ENCODE assay signal across 8 mouse cellular contexts in the genomic region with DNA sequence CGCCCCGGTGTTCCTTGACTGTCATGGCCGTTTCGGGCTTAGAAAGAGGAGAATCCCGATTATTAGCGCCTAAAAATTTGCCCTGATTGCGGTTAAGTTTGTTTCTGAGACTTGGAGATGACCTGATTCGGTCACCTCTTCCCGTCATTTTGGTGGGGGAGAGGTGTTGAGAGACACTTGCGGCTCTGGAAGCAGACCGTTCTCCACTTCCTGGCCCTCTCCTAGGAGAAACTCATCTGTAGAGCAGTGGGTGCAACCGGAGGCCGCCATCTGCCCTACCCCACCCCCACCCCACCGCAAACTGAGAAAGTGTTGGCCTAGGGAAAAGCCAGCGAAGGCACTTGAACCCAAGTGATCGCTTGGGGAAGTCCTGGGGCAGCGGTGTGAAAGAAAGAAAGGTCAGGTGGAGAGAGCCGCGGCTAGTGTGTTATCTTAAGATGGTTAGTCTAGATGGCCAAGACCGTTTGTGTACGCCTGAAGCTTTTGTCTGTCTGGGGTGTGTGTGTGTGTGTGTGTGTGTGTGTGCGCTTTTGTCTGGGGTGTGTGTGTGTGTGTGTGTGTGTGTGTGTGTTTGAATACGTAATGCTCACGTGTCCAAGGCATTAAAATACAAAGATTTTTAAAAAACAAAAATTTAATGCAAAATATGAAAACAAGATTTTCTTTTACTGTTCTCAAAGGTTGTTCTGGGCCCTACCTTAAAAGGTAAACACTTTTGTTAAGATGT. TPM values are rescaled to one million over a fixed set of nuclear protein-coding genes. Genes with fewer than 3 reads are reported as not detected.
DNase-seq lines count a peak whose midpoint lies in the region; ATAC-seq and TF ChIP-seq lines count a peak whose summit lies in the region.

No protein-coding gene starts in this region.

- TF ChIP-seq POLR2A in kidney, adult 2 months (IDR thresholded peaks at IDR 0.05; ENCODE audit: low read depth, low read length) = peak; percentile 4
- TF ChIP-seq POLR2A in olfactory bulb, adult 2 months (IDR thresholded peaks at IDR 0.05; ENCODE audit: insufficient read depth, low read depth, low read length) = no peak

- peak overlapping the region; percentile 89 for H3K4me2 ChIP-seq in hindbrain, embryonic 15.5 days
- peak overlapping the region; percentile 82 for H3K4me2 ChIP-seq in lung, embryonic 15.5 days

- peak overlapping the region; percentile 99 for H3K27ac ChIP-seq in kidney, adult 2 months (ENCODE audit: insufficient read depth, low read depth, low read length)
- H3K27ac ChIP-seq in ES-E14 (ENCODE audit: insufficient read depth, low read depth, low read length, poor library complexity, severe bottlenecking) = peak overlapping the region; percentile 94
- peak overlapping the region; percentile 97 for H3K27ac ChIP-seq in hindbrain, embryonic 15.5 days (replicated peaks)
- H3K27ac ChIP-seq in lung, embryonic 15.5 days = peak overlapping the region; percentile 99
- H3K27ac ChIP-seq in olfactory bulb, adult 2 months (ENCODE audit: insufficient read depth, low read depth, low read length) = peak overlapping the region; percentile 83

- peak overlapping the region; percentile 91 for H3K9ac ChIP-seq in ES-E14 (ENCODE audit: insufficient read depth, low read depth, low read length, poor library complexity, severe bottlenecking)
- peak overlapping the region; percentile 100 for H3K9ac ChIP-seq in hindbrain, embryonic 15.5 days
- peak overlapping the region; percentile 96 for H3K9ac ChIP-seq in lung, embryonic 15.5 days

- no peaks in the 10 kb centered on the region for H3K27me3 ChIP-seq in kidney, adult 2 months (replicated peaks; ENCODE audit: control insufficient read depth, insufficient read depth, low read length)
- H3K27me3 ChIP-seq in hindbrain, embryonic 15.5 days = no peaks in the 10 kb centered on the region
- no peaks in the 10 kb centered on the region for H3K27me3 ChIP-seq in lung, embryonic 15.5 days

- H3K9me3 ChIP-seq in ES-E14 (ENCODE audit: control insufficient read depth, insufficient read depth, low read depth, low read length) = no peaks in the 10 kb centered on the region
- H3K9me3 ChIP-seq in hindbrain, embryonic 15.5 days = no peaks in the 10 kb centered on the region
- no peaks in the 10 kb centered on the region for H3K9me3 ChIP-seq in lung, embryonic 15.5 days

- H3K4me1 ChIP-seq in kidney, adult 2 months (ENCODE audit: control insufficient read depth, insufficient read depth, low read length) = peaks cover 11% of the 10 kb centered on the region; the same call in 1 of the 2 replicates
- H3K4me1 ChIP-seq in ES-E14 (ENCODE audit: control insufficient read depth in 2 of 2, insufficient read depth in 2 of 2, low read length in 2 of 2, poor library complexity in 1 of 2) = peaks cover 0 to 3% of the 10 kb centered on the region in 2 experiments; a peak in 2 of 4 replicates
- H3K4me1 ChIP-seq in hindbrain, embryonic 15.5 days (replicated peaks) = peaks cover 22% of the 10 kb centered on the region
- H3K4me1 ChIP-seq in lung, embryonic 15.5 days = peaks cover 13% of the 10 kb centered on the region
- H3K4me1 ChIP-seq in olfactory bulb, adult 2 months (ENCODE audit: control insufficient read depth, insufficient read depth, low read length) = peaks cover 3% of the 10 kb centered on the region; the same call in 1 of the 2 replicates

- in situ Hi-C loops in ES-E14 (cut with MboI; ENCODE audit: low sequenced_read_pairs in 2 of 2, unreplicated experiment in 2 of 2) = no loop called here

- peak; percentile 76 for ATAC-seq in hindbrain, embryonic 15.5 days (ENCODE audit: low FRiP score, low read depth)
- peak; percentile 60; the same call in 1 of the 2 replicates for ATAC-seq in lung, embryonic 15.5 days (ENCODE audit: borderline replicate concordance, extremely low read depth, low FRiP score, low TSS enrichment)

- WGBS in kidney, adult 2 months = 0% methylated on average over 24 of the region's 24 CpGs
- 0% methylated on average over 24 of the region's 24 CpGs for WGBS in hindbrain, embryonic 15.5 days
- under 1% methylated on average over 24 of the region's 24 CpGs for WGBS in lung, embryonic 15.5 days
- WGBS in olfactory bulb, adult 2 months = under 1% methylated on average over 24 of the region's 24 CpGs

- no peaks in the 10 kb centered on the region for H3K36me3 ChIP-seq in kidney, adult 2 months (ENCODE audit: control insufficient read depth, insufficient read depth, low read length)
- no peaks in the 10 kb centered on the region for H3K36me3 ChIP-seq in ES-E14 (ENCODE audit: control insufficient read depth, insufficient read depth, low read length, poor library complexity, severe bottlenecking)
- 0 out of 2 replicates have a peak, but pooled peaks cover 2% of the 10 kb centered on the region for H3K36me3 ChIP-seq in hindbrain, embryonic 15.5 days
- H3K36me3 ChIP-seq in lung, embryonic 15.5 days = 0 out of 2 replicates have a peak, but pooled peaks cover 2% of the 10 kb centered on the region

- DNase-seq in kidney, adult 2 months = no peak
- no peak for DNase-seq in kidney, adult 18-20 months
- peak; percentile 51 for DNase-seq in ES-E14 (ENCODE audit: low read depth, low spot score)
- DNase-seq in embryo, embryonic 11.5 days (ENCODE audit: low read depth, low spot score) = peak; percentile 47
- no peak for DNase-seq in layer of hippocampus, adult 9-10 months (ENCODE audit: low spot score)

- H3K4me3 ChIP-seq in kidney, adult 2 months (ENCODE audit: insufficient read depth, low read depth, low read length) = peak overlapping the region; percentile 69
- peak overlapping the region; percentile 78 to 93 for H3K4me3 ChIP-seq in ES-E14 (ENCODE audit: insufficient read depth in 1 of 2, low read depth in 1 of 2, low read length in 2 of 2, poor library complexity in 1 of 2, severe bottlenecking in 1 of 2)
- H3K4me3 ChIP-seq in hindbrain, embryonic 15.5 days = peak overlapping the region; percentile 97
- peak overlapping the region; percentile 88 for H3K4me3 ChIP-seq in lung, embryonic 15.5 days
- H3K4me3 ChIP-seq in olfactory bulb, adult 2 months (ENCODE audit: insufficient read depth, low read depth, low read length) = peak overlapping the region; percentile 97

- no peak for TF ChIP-seq CTCF in kidney, adult 2 months (conservative IDR thresholded peaks at IDR 0.05; ENCODE audit: insufficient read depth, insufficient read length, low read depth, low read length)
- TF ChIP-seq CTCF in olfactory bulb, adult 2 months (IDR thresholded peaks at IDR 0.05; ENCODE audit: insufficient read depth, low read depth, low read length) = no peak

TF ChIP-seq in ES-E14, 5 proteins besides CTCF, POLR2A, EP300 and RAD21:
- TF ChIP-seq MAFK (IDR thresholded peaks at IDR 0.05; ENCODE audit: insufficient read depth, low read depth, low read length) (no peak), HCFC1 (IDR thresholded peaks at IDR 0.05; ENCODE audit: borderline replicate concordance, insufficient read depth, low read length) (no peak; the same call in 1 of the 2 replicates), ZC3H11A (IDR thresholded peaks at IDR 0.05; ENCODE audit: borderline replicate concordance, low read depth, low read length) (no peak), ZNF384 (IDR thresholded peaks at IDR 0.05; ENCODE audit: low read depth, low read length) (no peak), CHD2 (IDR thresholded peaks at IDR 0.05; ENCODE audit: low read depth, low read length) (no peak)

RNA-seq across cellular contexts. Expression of a gene that starts 0.8 kb away (rescaled TPM):
- 2.0 and 2.6 TPM in 2 replicates for polyA plus RNA-seq in kidney, adult 2 months (2012; rRNA removed)
- 25.2 and 28.7 TPM in 2 replicates for total RNA-seq in ES-E14 (2012; rRNA removed)
- 38.0 and 40.7 TPM in 2 replicates for polyA plus RNA-seq in hindbrain, embryonic 15.5 days (2015; fragmentation: Nextera tagmentation; extraction: Ambion mirVana)
- polyA plus RNA-seq in lung, embryonic 15.5 days (2015; fragmentation: Nextera tagmentation; extraction: Ambion mirVana) = 37.6 and 40.3 TPM in 2 replicates
- not detected in 2 replicates for polyA plus RNA-seq in olfactory bulb, adult 2 months (2012; ENCODE audit: insufficient read depth, insufficient read length, low replicate concordance, missing spikeins)

RNA-seq across cellular contexts. Expression of a gene that starts 17.0 kb away (rescaled TPM):
- 6.4 and 7.5 TPM in 2 replicates for polyA plus RNA-seq in kidney, adult 2 months (2012; rRNA removed)
- total RNA-seq in ES-E14 (2012; rRNA removed) = 0.09 and 0.48 TPM in 2 replicates
- 0.22 TPM in 1 of 2 replicates, not detected in the other for polyA plus RNA-seq in hindbrain, embryonic 15.5 days (2015; fragmentation: Nextera tagmentation; extraction: Ambion mirVana)
- 0.48 and 1.1 TPM in 2 replicates for polyA plus RNA-seq in lung, embryonic 15.5 days (2015; fragmentation: Nextera tagmentation; extraction: Ambion mirVana)
- not detected in 2 replicates for polyA plus RNA-seq in olfactory bulb, adult 2 months (2012; ENCODE audit: insufficient read depth, insufficient read length, low replicate concordance, missing spikeins)

RNA-seq across cellular contexts. Expression of a gene that starts 40.1 kb away (rescaled TPM):
- polyA plus RNA-seq in kidney, adult 2 months (2012; rRNA removed) = 157 and 198 TPM in 2 replicates
- 43.1 and 54.2 TPM in 2 replicates for total RNA-seq in ES-E14 (2012; rRNA removed)
- polyA plus RNA-seq in hindbrain, embryonic 15.5 days (2015; fragmentation: Nextera tagmentation; extraction: Ambion mirVana) = 34.7 and 36.2 TPM in 2 replicates
- 65.0 and 69.6 TPM in 2 replicates for polyA plus RNA-seq in lung, embryonic 15.5 days (2015; fragmentation: Nextera tagmentation; extraction: Ambion mirVana)
- 578 TPM in 1 of 2 replicates, not detected in the other for polyA plus RNA-seq in olfactory bulb, adult 2 months (2012; ENCODE audit: insufficient read depth, insufficient read length, low replicate concordance, missing spikeins)

RNA-seq across cellular contexts. Expression of a gene that starts 49.8 kb away (rescaled TPM):
- 0.02 TPM in 1 of 2 replicates, not detected in the other for polyA plus RNA-seq in kidney, adult 2 months (2012; rRNA removed)
- total RNA-seq in ES-E14 (2012; rRNA removed) = not detected in 2 replicates
- polyA plus RNA-seq in hindbrain, embryonic 15.5 days (2015; fragmentation: Nextera tagmentation; extraction: Ambion mirVana) = not detected in 2 replicates
- not detected in 2 replicates for polyA plus RNA-seq in lung, embryonic 15.5 days (2015; fragmentation: Nextera tagmentation; extraction: Ambion mirVana)
- polyA plus RNA-seq in olfactory bulb, adult 2 months (2012; ENCODE audit: insufficient read depth, insufficient read length, low replicate concordance, missing spikeins) = not detected in 2 replicates

Comparison
In these comparisons a context has a peak if more than half of its experiments do, and no peak if none do; other contexts are left out.
1. DNase-seq: peak in ES-E14 (single experiment) and embryo, embryonic 11.5 days (single experiment); none in kidney, adult 2 months (single experiment), kidney, adult 18-20 months (single experiment) and layer of hippocampus, adult 9-10 months (single experiment).
2. RNA of a gene that starts 0.8 kb away (polyA plus RNA-seq): not detected in olfactory bulb, adult 2 months, 37.6 to 40.3 TPM in lung, embryonic 15.5 days and 38.0 to 40.7 TPM in hindbrain, embryonic 15.5 days; 2.0 to 2.6 TPM in kidney, adult 2 months; every median in the first group is over 10 times any median in the second.
3. Peak in every context shown above with its lines, with median percentiles within 50 percentile points of each other: H3K27ac ChIP-seq, H3K4me3 ChIP-seq and H3K9ac ChIP-seq.